In genomic region chr19:46479306-46480075, GRCm38 (mm10) we compare ENCODE assay signal across 8 mouse cellular contexts. TPM values are rescaled to one million over a fixed set of nuclear protein-coding genes. Genes with fewer than 3 reads are reported as not detected.
DNase-seq lines count a peak whose midpoint lies in the region; ATAC-seq and TF ChIP-seq lines count a peak whose summit lies in the region.

No protein-coding gene starts in this region.

- no peak overlapping the region for H3K9ac ChIP-seq in hindbrain, embryonic 11.5 days (ENCODE audit: low read depth, low read length)
- H3K9ac ChIP-seq in intestine, postnatal 0 days (ENCODE audit: low read depth, low read length), result no peak overlapping the region
- no peak overlapping the region for H3K9ac ChIP-seq in midbrain, embryonic 14.5 days (replicated peaks; ENCODE audit: low read length)

- peaks cover 70% of the 10 kb centered on the region for H3K36me3 ChIP-seq in hindbrain, embryonic 10.5 days
- no peaks in the 10 kb centered on the region for H3K36me3 ChIP-seq in hindbrain, embryonic 11.5 days (ENCODE audit: control insufficient read depth, insufficient read depth, low read length)
- H3K36me3 ChIP-seq in intestine, postnatal 0 days (ENCODE audit: control insufficient read depth, insufficient read depth), result peaks cover 20% of the 10 kb centered on the region
- H3K36me3 ChIP-seq in midbrain, embryonic 14.5 days (ENCODE audit: control insufficient read depth, insufficient read depth, low read length), result peaks cover 35% of the 10 kb centered on the region

- WGBS in hindbrain, embryonic 10.5 days, result 76% methylated on average over 21 of the region's 21 CpGs
- 69% methylated on average over 21 of the region's 21 CpGs for WGBS in hindbrain, embryonic 11.5 days
- WGBS in intestine, postnatal 0 days, result 56% methylated on average over 21 of the region's 21 CpGs
- WGBS in olfactory bulb, adult 2 months, result 59% methylated on average over 21 of the region's 21 CpGs
- WGBS in midbrain, embryonic 14.5 days, result 87% methylated on average over 21 of the region's 21 CpGs

- TF ChIP-seq CTCF in intestine, postnatal 0 days (IDR thresholded peaks at IDR 0.05; ENCODE audit: low read depth), result peak; percentile 18; the same call in 1 of the 2 replicates
- TF ChIP-seq CTCF in olfactory bulb, adult 2 months (IDR thresholded peaks at IDR 0.05; ENCODE audit: insufficient read depth, low read depth, low read length), result no peak

- no peak for DNase-seq in hindbrain, embryonic 10.5 days (ENCODE audit: low spot score)
- no peak for DNase-seq in hindbrain, embryonic 11.5 days (ENCODE audit: low spot score)
- no peak for DNase-seq in midbrain, embryonic 14.5 days
- no peak for DNase-seq in Muller cell, postnatal 12 days (ENCODE audit: inconsistent ontology term)
- no peak for DNase-seq in embryo, embryonic 10 days (ENCODE audit: low spot score)

- peak overlapping the region; percentile 78 for H3K27ac ChIP-seq in hindbrain, embryonic 10.5 days
- H3K27ac ChIP-seq in hindbrain, embryonic 11.5 days (ENCODE audit: low read depth, low read length), result no peak overlapping the region; the same call in 1 of the 2 replicates
- H3K27ac ChIP-seq in brown adipose tissue, adult 24 weeks (replicated peaks; ENCODE audit: low read depth, low read length), result peak overlapping the region; percentile 62
- H3K27ac ChIP-seq in intestine, postnatal 0 days (ENCODE audit: low read depth, low read length), result peak overlapping the region; percentile 68
- 0 out of 2 replicates have a peak overlapping the region, but pooled peaks have one; percentile 21 for H3K27ac ChIP-seq in olfactory bulb, adult 2 months (ENCODE audit: insufficient read depth, low read depth, low read length)
- no peak overlapping the region for H3K27ac ChIP-seq in midbrain, embryonic 14.5 days (replicated peaks; ENCODE audit: low read depth, low read length)

- H3K4me3 ChIP-seq in hindbrain, embryonic 10.5 days, result no peak overlapping the region
- no peak overlapping the region for H3K4me3 ChIP-seq in hindbrain, embryonic 11.5 days (ENCODE audit: low read depth, low read length)
- H3K4me3 ChIP-seq in brown adipose tissue, adult 24 weeks (ENCODE audit: insufficient read depth, low read depth, low read length), result no peak overlapping the region
- H3K4me3 ChIP-seq in intestine, postnatal 0 days (ENCODE audit: low read depth, low read length), result no peak overlapping the region
- H3K4me3 ChIP-seq in olfactory bulb, adult 2 months (ENCODE audit: insufficient read depth, low read depth, low read length), result no peak overlapping the region
- no peak overlapping the region for H3K4me3 ChIP-seq in midbrain, embryonic 14.5 days (replicated peaks; ENCODE audit: low read depth, low read length)

- no peaks in the 10 kb centered on the region for H3K9me3 ChIP-seq in hindbrain, embryonic 10.5 days
- no peaks in the 10 kb centered on the region for H3K9me3 ChIP-seq in hindbrain, embryonic 11.5 days (ENCODE audit: control insufficient read depth, low read length)
- no peaks in the 10 kb centered on the region for H3K9me3 ChIP-seq in intestine, postnatal 0 days (ENCODE audit: control insufficient read depth)
- no peaks in the 10 kb centered on the region for H3K9me3 ChIP-seq in midbrain, embryonic 14.5 days (ENCODE audit: control insufficient read depth, low read length)

- H3K4me1 ChIP-seq in hindbrain, embryonic 10.5 days (replicated peaks), result peaks cover 88% of the 10 kb centered on the region
- peaks cover 4% of the 10 kb centered on the region; the same call in 1 of the 2 replicates for H3K4me1 ChIP-seq in hindbrain, embryonic 11.5 days (replicated peaks; ENCODE audit: control insufficient read depth, insufficient read depth, low read length)
- H3K4me1 ChIP-seq in brown adipose tissue, adult 24 weeks (ENCODE audit: control insufficient read depth, insufficient read depth, insufficient read length, low read length), result peaks cover 49% of the 10 kb centered on the region
- peaks cover 21% of the 10 kb centered on the region for H3K4me1 ChIP-seq in intestine, postnatal 0 days (replicated peaks; ENCODE audit: control insufficient read depth, insufficient read depth, low read length)
- peaks cover 65% of the 10 kb centered on the region for H3K4me1 ChIP-seq in olfactory bulb, adult 2 months (ENCODE audit: control insufficient read depth, insufficient read depth, low read length)
- H3K4me1 ChIP-seq in midbrain, embryonic 14.5 days (ENCODE audit: control insufficient read depth, insufficient read depth, low read length), result peaks cover 21% of the 10 kb centered on the region

- H3K4me2 ChIP-seq in hindbrain, embryonic 11.5 days (replicated peaks; ENCODE audit: low read depth, low read length), result no peak overlapping the region
- H3K4me2 ChIP-seq in intestine, postnatal 0 days (replicated peaks; ENCODE audit: low read depth), result peak overlapping the region; percentile 7; the same call in 1 of the 2 replicates
- H3K4me2 ChIP-seq in midbrain, embryonic 14.5 days (ENCODE audit: low read length), result no peak overlapping the region

- no peaks in the 10 kb centered on the region for H3K27me3 ChIP-seq in hindbrain, embryonic 10.5 days (ENCODE audit: insufficient read depth, poor library complexity, severe bottlenecking)
- no peaks in the 10 kb centered on the region for H3K27me3 ChIP-seq in hindbrain, embryonic 11.5 days (ENCODE audit: control insufficient read depth, insufficient read depth, low read length)
- no peaks in the 10 kb centered on the region for H3K27me3 ChIP-seq in intestine, postnatal 0 days (replicated peaks; ENCODE audit: control insufficient read depth, insufficient read depth, low read length)
- no peaks in the 10 kb centered on the region for H3K27me3 ChIP-seq in midbrain, embryonic 14.5 days (ENCODE audit: control insufficient read depth, insufficient read depth, low read length)

- ATAC-seq in hindbrain, embryonic 11.5 days (ENCODE audit: low FRiP score), result no peak
- ATAC-seq in intestine, postnatal 0 days, result no peak
- ATAC-seq in midbrain, embryonic 14.5 days (ENCODE audit: low FRiP score, low TSS enrichment), result no peak

- TF ChIP-seq POLR2A in olfactory bulb, adult 2 months (IDR thresholded peaks at IDR 0.05; ENCODE audit: insufficient read depth, low read depth, low read length), result no peak

RNA-seq across cellular contexts. Expression of gene Trim8, which starts 22.0 kb away (rescaled TPM):
- polyA plus RNA-seq in hindbrain, embryonic 10.5 days (2016; fragmentation: Nextera tagmentation; extraction: Ambion mirVana), result 26.5 and 30.0 TPM in 2 replicates
- 28.4 and 30.6 TPM in 2 replicates for polyA plus RNA-seq in hindbrain, embryonic 11.5 days (2014; fragmentation: Nextera tagmentation; extraction: Ambion mirVana)
- polyA plus RNA-seq in brown adipose tissue, adult 24 weeks (2012; ENCODE audit: insufficient read depth, insufficient read length, missing spikeins), result 12.4 and 17.4 TPM in 2 replicates
- polyA plus RNA-seq in intestine, postnatal 0 days (2015; fragmentation: Nextera tagmentation; extraction: Ambion mirVana), result 16.7 and 17.1 TPM in 2 replicates
- not detected in 2 replicates for polyA plus RNA-seq in olfactory bulb, adult 2 months (2012; ENCODE audit: insufficient read depth, insufficient read length, low replicate concordance, missing spikeins)
- 36.5 and 38.5 TPM in 2 replicates for polyA plus RNA-seq in midbrain, embryonic 14.5 days (2014; fragmentation: Nextera tagmentation; extraction: Ambion mirVana)

Comparison
In these comparisons a context has a peak if more than half of its experiments do, and no peak if none do; other contexts are left out.
1. H3K27ac ChIP-seq: peak in hindbrain, embryonic 10.5 days (single experiment), brown adipose tissue, adult 24 weeks (single experiment), intestine, postnatal 0 days (single experiment) and olfactory bulb, adult 2 months (single experiment); none in hindbrain, embryonic 11.5 days (single experiment) and midbrain, embryonic 14.5 days (single experiment).